Mouse (Mus musculus) cerebellum, adult 18-20 months (tissue): ENCODE measurements around the gene Hoxd10.
A peak's percentile ranks its signal among the peaks of the same experiment; 100 is the strongest.

Experiments used
- DNase-seq, 2 experiments: peaks; one replicate each; pipeline ENCODE4 v3.0.0; 2021

Gene Hoxd10

GRCm38 (mm10) chr2:74711721-74712621 is 20.2 kb downstream of the Hoxd10 start, which contains the start of the genes Hoxd3 and Hoxd4:
Hoxd3 (plus strand) TSS chr2:74711927.
Hoxd4 (plus strand) TSS chr2:74711929.
- no peak for DNase-seq

- DNase-seq: no peak
These were observed 21.8 kb downstream of the Hoxd10 start for GRCm38 (mm10) chr2:74713239-74714150.

- no peak for DNase-seq
These were observed 22.5 kb downstream of the Hoxd10 start for GRCm38 (mm10) chr2:74714156-74714789.

- DNase-seq: no peak
These were observed 23.2 kb downstream of the Hoxd10 start for GRCm38 (mm10) chr2:74714881-74715280.

- DNase-seq: peak; percentile 42 to 58
These were observed 23.9 kb downstream of the Hoxd10 start for GRCm38 (mm10) chr2:74715504-74716241.

GRCm38 (mm10) chr2:74720384-74720783 is 28.7 kb downstream of the Hoxd10 start:
- no peak for DNase-seq

- DNase-seq: no peak
These were observed 29.3 kb downstream of the Hoxd10 start for GRCm38 (mm10) chr2:74720955-74721491.

GRCm38 (mm10) chr2:74721882-74722281 is 30.2 kb downstream of the Hoxd10 start:
- no peak for DNase-seq

- DNase-seq: no peak
These were observed 31.2 kb downstream of the Hoxd10 start for GRCm38 (mm10) chr2:74722949-74723348.

GRCm38 (mm10) chr2:74724244-74725015 is 32.7 kb downstream of the Hoxd10 start:
- DNase-seq: no peak

- no peak for DNase-seq
These were observed 33.4 kb downstream of the Hoxd10 start for GRCm38 (mm10) chr2:74725171-74725570.

- DNase-seq: no peak
These were observed 34.8 kb downstream of the Hoxd10 start, which contains the start of gene Gm28230 for GRCm38 (mm10) chr2:74726551-74726950. Gm28230 (plus strand) TSS chr2:74726728.

- DNase-seq: no peak
These were observed 35.4 kb downstream of the Hoxd10 start for GRCm38 (mm10) chr2:74726973-74727639.

GRCm38 (mm10) chr2:74727640-74728302 is 36.0 kb downstream of the Hoxd10 start:
- no peak for DNase-seq

- no peak for DNase-seq
These were observed 36.6 kb downstream of the Hoxd10 start for GRCm38 (mm10) chr2:74728303-74728680.

GRCm38 (mm10) chr2:74730331-74730730 is 38.6 kb downstream of the Hoxd10 start:
- DNase-seq: no peak

GRCm38 (mm10) chr2:74731055-74731454 is 39.3 kb downstream of the Hoxd10 start:
- DNase-seq: no peak

GRCm38 (mm10) chr2:74731799-74732512 is 40.2 kb downstream of the Hoxd10 start:
- no peak for DNase-seq
